ENCODE assay signal across 33 mouse cellular contexts in genomic region chr10:42148326-42148725, GRCm38 (mm10).
DNase-seq lines count a peak whose midpoint lies in the region; ATAC-seq and TF ChIP-seq lines count a peak whose summit lies in the region.
"Had no signal": no experiment of that assay in that cellular context is flagged by ENCODE, and none has a peak within 500 bp of the region (broad histone marks: within the 10 kb centered on the region; RNA-seq: fewer than 3 reads in every experiment).

No protein-coding gene starts in this region.

- ATAC-seq in lung, postnatal 0 days: peak; percentile 81
- no peak for ATAC-seq in midbrain, embryonic 16.5 days
- ATAC-seq: forebrain, postnatal 0 days; intestine, embryonic 16.5 days; Patski had no signal

- peak; percentile 46 for DNase-seq in cerebellum, adult 11-12 months
- no peak for DNase-seq in cerebellum, postnatal 14 days
- peak; percentile 84 for DNase-seq in heart, adult 11 months
- DNase-seq in heart, postnatal 10 days: no peak
- DNase-seq in lung, postnatal 0 days (ENCODE audit: low spot score): peak; percentile 92
- DNase-seq in lung, postnatal 4 days: peak; percentile 54 to 79
- DNase-seq in layer of hippocampus, adult 18-20 months (ENCODE audit: low spot score in 2 of 2): no peak
- DNase-seq: adrenal gland, postnatal 10 days; cerebellum, adult 11 months; forebrain, postnatal 0 days; gastrocnemius, postnatal 25 days; heart, adult 18-20 months; heart, postnatal 4 days; kidney, adult 8-10 months; kidney, postnatal 4 days; right cerebral cortex, postnatal 4 days; thymus, postnatal 4 days had no signal

- no peaks in the 10 kb centered on the region for H3K36me3 ChIP-seq in lung, postnatal 0 days (ENCODE audit: insufficient read depth, low read length)
- no peaks in the 10 kb centered on the region for H3K36me3 ChIP-seq in midbrain, embryonic 16.5 days (ENCODE audit: control insufficient read depth, insufficient read depth, low read length)
- H3K36me3 ChIP-seq: embryonic facial prominence, embryonic 10.5 days; embryonic facial prominence, embryonic 15.5 days; forebrain, embryonic 12.5 days; G1E; hindbrain, embryonic 13.5 days; limb, embryonic 10.5 days; limb, embryonic 15.5 days; midbrain, embryonic 12.5 days; neural tube, embryonic 13.5 days had no signal

- WGBS in lung, postnatal 0 days: 47% methylated on average over 3 of the region's 3 CpGs
- 78% methylated on average over 3 of the region's 3 CpGs for WGBS in midbrain, embryonic 16.5 days

- no peak overlapping the region for H3K4me3 ChIP-seq in lung, postnatal 0 days (ENCODE audit: low read depth, low read length)
- no peak overlapping the region for H3K4me3 ChIP-seq in midbrain, embryonic 16.5 days (ENCODE audit: low read depth, low read length)
- H3K4me3 ChIP-seq: embryonic facial prominence, embryonic 10.5 days; embryonic facial prominence, embryonic 15.5 days; forebrain, embryonic 12.5 days; hindbrain, embryonic 13.5 days; limb, embryonic 10.5 days; limb, embryonic 15.5 days; midbrain, embryonic 12.5 days; neural tube, embryonic 13.5 days had no signal

- intact Hi-C loops in heart, postnatal 10 days (cut with DNase I): no loop called here

- TF ChIP-seq CTCF in lung, postnatal 0 days (IDR thresholded peaks at IDR 0.05): no peak; the same call in 1 of the 2 replicates

- H3K4me1 ChIP-seq in lung, postnatal 0 days (ENCODE audit: insufficient read depth, low read depth, low read length): peaks cover 4% of the 10 kb centered on the region
- peaks cover 4% of the 10 kb centered on the region; the same call in 1 of the 2 replicates for H3K4me1 ChIP-seq in midbrain, embryonic 16.5 days (ENCODE audit: control insufficient read depth, insufficient read depth, low read length)

- peak overlapping the region; percentile 65 for H3K27ac ChIP-seq in lung, postnatal 0 days (ENCODE audit: low read length)
- H3K27ac ChIP-seq in midbrain, embryonic 16.5 days (ENCODE audit: low read length): no peak overlapping the region
- H3K27ac ChIP-seq: embryonic facial prominence, embryonic 10.5 days; embryonic facial prominence, embryonic 15.5 days; forebrain, embryonic 12.5 days; hindbrain, embryonic 13.5 days; kidney, postnatal 0 days; limb, embryonic 10.5 days; limb, embryonic 15.5 days; liver, embryonic 14.5 days; midbrain, embryonic 12.5 days; neural tube, embryonic 13.5 days had no signal

- no peaks in the 10 kb centered on the region for H3K9me3 ChIP-seq in lung, postnatal 0 days (ENCODE audit: low read length)
- no peaks in the 10 kb centered on the region for H3K9me3 ChIP-seq in midbrain, embryonic 16.5 days (replicated peaks; ENCODE audit: control insufficient read depth, low read length, poor library complexity, severe bottlenecking)
- H3K9me3 ChIP-seq: embryonic facial prominence, embryonic 10.5 days; embryonic facial prominence, embryonic 15.5 days; forebrain, embryonic 12.5 days; G1E; hindbrain, embryonic 13.5 days; limb, embryonic 10.5 days; limb, embryonic 15.5 days; midbrain, embryonic 12.5 days; neural tube, embryonic 13.5 days had no signal

- H3K27me3 ChIP-seq in lung, postnatal 0 days (replicated peaks; ENCODE audit: insufficient read depth, low read length): no peaks in the 10 kb centered on the region
- no peaks in the 10 kb centered on the region for H3K27me3 ChIP-seq in midbrain, embryonic 16.5 days (ENCODE audit: control insufficient read depth, insufficient read depth, low read depth, low read length)
- H3K27me3 ChIP-seq: CH12.LX; embryonic facial prominence, embryonic 15.5 days; forebrain, embryonic 12.5 days; hindbrain, embryonic 13.5 days; limb, embryonic 15.5 days; midbrain, embryonic 12.5 days; neural tube, embryonic 13.5 days; Patski had no signal

- no peak overlapping the region for H3K9ac ChIP-seq in lung, postnatal 0 days (replicated peaks; ENCODE audit: low read depth)
- H3K9ac ChIP-seq in midbrain, embryonic 16.5 days (ENCODE audit: low read depth, low read length): no peak overlapping the region
- H3K9ac ChIP-seq: embryonic facial prominence, embryonic 15.5 days; forebrain, embryonic 12.5 days; forebrain, postnatal 0 days; hindbrain, embryonic 13.5 days; limb, embryonic 15.5 days; liver, embryonic 14.5 days; midbrain, embryonic 12.5 days; neural tube, embryonic 13.5 days had no signal

- TF ChIP-seq EP300 in lung, postnatal 0 days (IDR thresholded peaks at IDR 0.05): peak; percentile 75

- H3K4me2 ChIP-seq in lung, postnatal 0 days (replicated peaks; ENCODE audit: low read depth, low read length): no peak overlapping the region
- H3K4me2 ChIP-seq in midbrain, embryonic 16.5 days (ENCODE audit: low read length): no peak overlapping the region
- H3K4me2 ChIP-seq: embryonic facial prominence, embryonic 15.5 days; forebrain, embryonic 12.5 days; heart, embryonic 11.5 days; hindbrain, embryonic 13.5 days; limb, embryonic 15.5 days; midbrain, embryonic 12.5 days; neural tube, embryonic 13.5 days had no signal

Comparison
In these comparisons a context has a peak if more than half of its experiments do, and no peak if none do; other contexts are left out.
1. DNase-seq: peak in cerebellum, adult 11-12 months (single experiment), heart, adult 11 months (single experiment), lung, postnatal 0 days (single experiment) and lung, postnatal 4 days (2 of 2); none in cerebellum, postnatal 14 days (0 of 2), heart, postnatal 10 days (0 of 2) and layer of hippocampus, adult 18-20 months (0 of 2).